Mouse (Mus musculus) bone marrow macrophage, adult 2 months (primary cell): ENCODE measurements around the gene Plscr3. TPM values are rescaled to one million over a fixed set of nuclear protein-coding genes. Genes with fewer than 3 reads are reported as not detected.

ENCODE experiments used
- H3K27ac ChIP-seq: 2 replicates; pipeline ENCODE4 v1.5.1; 2012; ENCODE audit warnings: low read depth, low read length; ENCODE audit not compliant: insufficient read depth
- H3K4me1 ChIP-seq: 2 replicates; pipeline ENCODE4 v1.6.1; 2012; ENCODE audit warnings: low read length; ENCODE audit not compliant: control insufficient read depth, insufficient read depth
- H3K4me3 ChIP-seq: 2 replicates; pipeline ENCODE4 v1.5.1; 2012; ENCODE audit warnings: mild to moderate bottlenecking, low read length, moderate library complexity; ENCODE audit not compliant: insufficient read depth
- CTCF ChIP-seq: IDR thresholded peaks from 2 replicates; pipeline ENCODE4 v1.5.1; 2012; ENCODE audit warnings: low read depth, mild to moderate bottlenecking, low read length, moderate library complexity
- POLR2A ChIP-seq: IDR thresholded peaks from 2 replicates; pipeline ENCODE4 v1.6.1; 2012; ENCODE audit warnings: mild to moderate bottlenecking, low read depth, low read length, borderline replicate concordance
- polyA plus RNA-seq: library from polyadenylated mRNA; stranded (reverse); fragments of >200 nt; gene quantifications from 2 replicates; pipeline ENCODE4 v1.2.4, GENCODE M21; 2012; ENCODE audit not compliant: missing spikeins, insufficient read depth, insufficient read length

Plscr3 gene
- polyA plus RNA-seq, 1 experiment = 68.1 TPM

DNA sequence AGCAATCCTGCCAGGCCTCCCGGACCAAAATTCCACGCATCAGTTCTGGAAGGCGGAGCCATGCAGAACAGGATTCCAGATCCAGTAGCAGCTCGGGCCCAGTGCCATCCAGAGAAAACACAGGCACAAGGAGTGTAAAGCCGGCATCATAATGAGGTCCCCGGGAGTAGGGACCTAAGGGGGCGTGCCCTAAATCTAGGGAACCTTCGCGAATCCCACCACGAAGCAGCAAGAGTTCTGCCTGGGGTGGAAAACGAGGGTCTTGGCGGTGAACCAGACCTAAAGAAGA lies 41.6 kb upstream of the Plscr3 start:
- TF ChIP-seq POLR2A (no peak), CTCF (no peak)
- Histone ChIP-seq H3K4me1 (peaks cover 3% of the 10 kb centered on the region; the same call in 1 of the 2 replicates), H3K27ac (no peak overlapping the region), H3K4me3 (no peak overlapping the region)

DNA sequence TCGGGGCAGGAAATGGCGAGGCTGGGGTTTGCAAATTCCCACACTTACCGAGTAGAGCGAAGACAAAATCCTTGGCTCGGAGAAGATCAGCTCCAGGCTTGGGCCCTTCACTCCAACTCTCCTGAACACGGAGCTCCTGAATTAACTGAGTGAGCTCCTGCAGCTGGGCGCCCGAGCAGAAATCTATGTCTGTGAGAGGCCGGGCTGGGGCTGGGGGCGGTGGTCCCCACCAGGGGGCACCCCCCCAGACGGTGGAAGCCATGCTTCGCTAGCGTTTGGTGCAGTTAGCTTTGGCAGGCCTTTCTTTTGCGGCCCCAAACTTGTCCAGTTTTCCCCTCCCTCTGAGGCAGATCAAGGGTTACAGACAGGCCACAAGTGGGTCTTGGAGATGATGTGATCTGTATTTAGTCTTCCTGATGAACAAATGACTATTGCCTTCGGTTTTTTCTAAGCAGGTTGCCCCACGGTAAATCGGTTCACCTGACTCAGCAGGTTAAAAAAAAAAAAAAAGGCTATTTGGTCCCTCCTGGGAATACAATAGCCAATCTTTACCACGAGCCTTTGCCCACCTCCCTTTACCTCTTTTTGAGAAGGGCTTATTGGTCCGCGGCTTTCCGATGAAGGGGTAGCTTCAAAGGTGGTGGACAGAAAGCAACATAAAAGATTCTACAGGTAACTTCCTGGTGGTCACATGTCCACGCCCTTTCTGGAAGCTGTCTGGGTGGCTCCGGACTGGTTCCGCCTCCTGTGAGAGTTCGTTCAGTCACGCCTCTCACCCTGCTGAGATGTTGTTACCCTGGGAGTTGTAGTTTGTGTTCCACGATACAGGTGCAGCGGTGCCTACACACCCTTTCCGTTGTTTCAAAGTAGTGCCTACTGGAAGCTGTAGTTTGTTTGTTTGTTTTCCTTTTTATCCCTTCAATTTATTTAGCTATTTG lies 40.9 kb upstream of the Plscr3 start, which contains the start of gene Tmem102:
Tmem102 (minus strand) TSS at position 653 of the 938 bp plus-strand sequence.
- Histone ChIP-seq H3K4me3 (no peak within 1 kb of the TSS), H3K27ac (no peak within 1 kb of the TSS), H3K4me1 (peaks cover 3% of the 10 kb centered on the region; the same call in 1 of the 2 replicates)
- TF ChIP-seq CTCF = no peak
- TF ChIP-seq POLR2A = no peak

DNA sequence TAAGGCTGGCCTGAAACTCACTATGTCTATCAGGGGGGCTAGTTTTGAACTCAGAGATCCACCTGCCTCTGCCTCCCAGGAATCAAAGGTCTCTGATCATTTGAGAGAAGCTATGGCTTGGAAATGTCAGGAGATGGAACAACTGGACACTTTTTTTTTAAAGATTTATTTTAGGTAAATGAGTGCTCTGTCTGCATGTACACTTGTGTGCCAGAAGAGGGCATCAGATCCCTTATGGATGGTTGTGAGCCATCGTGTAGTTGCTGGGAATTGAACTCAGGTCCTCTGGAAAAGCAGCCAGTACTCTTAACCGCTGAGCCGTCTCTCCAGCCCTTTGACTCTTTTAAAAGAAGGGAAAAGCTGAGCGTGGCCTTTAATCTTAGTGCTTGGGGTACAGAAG lies 39.8 kb upstream of the Plscr3 start:
- peaks cover 3% of the 10 kb centered on the region; the same call in 1 of the 2 replicates for H3K4me1 ChIP-seq
- TF ChIP-seq POLR2A = no peak
- no peak for TF ChIP-seq CTCF

DNA sequence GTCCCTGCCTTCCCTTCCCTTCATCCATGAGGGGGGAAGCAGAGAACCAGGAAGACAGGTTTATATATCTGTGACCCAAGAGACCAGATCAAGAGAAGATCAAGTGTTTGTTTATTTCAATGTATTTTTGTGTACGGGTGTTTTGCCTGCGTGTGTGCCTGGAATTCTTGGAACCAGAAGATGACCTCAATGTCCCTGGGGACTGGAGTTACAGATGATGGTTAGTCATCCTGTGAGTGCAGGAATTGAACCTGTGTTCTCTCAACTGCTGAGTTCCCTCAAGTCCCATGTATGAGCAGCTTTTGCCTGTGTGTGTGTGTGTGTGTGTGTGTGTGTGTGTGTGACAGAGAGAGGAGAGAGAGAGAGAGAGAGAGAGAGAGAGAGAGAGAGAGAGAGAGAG lies 38.5 kb upstream of the Plscr3 start:
- Histone ChIP-seq H3K27ac (no peak overlapping the region), H3K4me3 (no peak overlapping the region), H3K4me1 (peaks cover 3% of the 10 kb centered on the region; the same call in 1 of the 2 replicates)
- TF ChIP-seq CTCF = no peak
- TF ChIP-seq POLR2A = no peak

More for the DNA sequence above, 39.8 kb upstream of the Plscr3 start:
- Histone ChIP-seq H3K27ac (no peak overlapping the region), H3K4me3 (no peak overlapping the region)

DNA sequence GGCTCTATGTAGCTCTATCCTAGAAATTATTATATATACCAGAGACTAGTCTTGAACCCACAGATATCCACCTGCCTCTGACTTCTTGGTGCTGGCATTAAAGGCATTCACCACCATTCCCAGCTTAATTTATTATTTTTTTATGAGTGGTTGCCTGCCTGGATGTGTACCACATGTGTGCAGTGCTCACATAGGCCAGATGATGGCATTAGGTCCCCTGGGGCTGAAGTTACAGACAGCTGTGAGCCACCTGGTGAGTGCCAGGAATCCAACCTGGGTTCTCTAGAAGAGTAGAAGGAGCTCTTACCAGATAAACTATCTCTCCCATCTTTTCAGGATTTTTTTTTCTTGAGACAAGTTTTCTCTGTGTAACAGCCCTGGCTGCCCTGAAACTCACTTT lies 35.9 kb upstream of the Plscr3 start:
- TF ChIP-seq POLR2A (no peak), CTCF (no peak)
- H3K27ac ChIP-seq = no peak overlapping the region
- H3K4me1 ChIP-seq = no peaks in the 10 kb centered on the region
- H3K4me3 ChIP-seq = no peak overlapping the region

DNA sequence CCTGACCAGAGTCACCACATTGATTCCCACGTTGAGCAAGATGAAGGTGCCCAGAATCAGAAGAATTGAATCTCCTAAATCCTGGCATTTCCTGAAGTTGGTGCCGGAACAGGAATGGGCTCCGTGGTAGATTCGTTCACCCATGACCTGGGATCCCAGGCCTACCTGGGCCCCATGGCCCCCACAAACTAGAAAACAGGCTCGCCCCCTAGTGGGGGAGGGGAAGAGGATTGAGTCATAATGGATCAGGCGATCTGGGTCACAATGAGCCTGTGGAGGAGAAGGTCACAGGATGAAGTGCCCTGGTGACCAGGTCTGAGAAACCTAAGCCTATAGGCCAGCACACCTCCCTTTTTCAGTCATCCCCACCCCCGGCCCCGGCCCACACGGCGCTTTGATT lies 31.0 kb upstream of the Plscr3 start, which contains the start of gene Gm39566:
Gm39566 (minus strand) TSS at position 144 of the 400 bp plus-strand sequence.
- Histone ChIP-seq H3K27ac (no peak within 1 kb of the TSS), H3K4me1 (no peaks in the 10 kb centered on the region), H3K4me3 (no peak within 1 kb of the TSS)
- TF ChIP-seq POLR2A = no peak
- TF ChIP-seq CTCF = no peak

DNA sequence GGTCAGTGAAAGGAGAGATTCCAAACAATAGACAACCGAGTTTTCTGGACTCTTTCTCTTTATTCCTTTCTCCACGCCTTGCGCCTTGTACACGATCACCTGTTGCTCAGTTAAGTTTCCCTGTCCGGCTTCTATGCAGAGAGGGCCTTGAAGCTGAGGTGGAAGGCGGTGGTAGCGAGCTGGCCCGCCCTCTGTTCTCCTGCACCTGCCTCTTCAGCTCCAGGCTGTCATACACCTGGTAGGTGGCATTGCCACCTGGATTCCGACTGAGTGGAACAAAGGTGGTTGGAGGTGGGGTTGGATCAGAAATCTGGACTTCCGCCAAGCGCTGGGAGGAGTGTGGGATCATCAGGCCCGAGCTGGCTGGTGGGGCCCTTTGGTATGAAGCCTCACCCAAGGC lies 29.7 kb upstream of the Plscr3 start:
- H3K27ac ChIP-seq = no peak overlapping the region
- no peak for TF ChIP-seq CTCF
- TF ChIP-seq POLR2A = no peak
- H3K4me1 ChIP-seq = no peaks in the 10 kb centered on the region
- H3K4me3 ChIP-seq = no peak overlapping the region

DNA sequence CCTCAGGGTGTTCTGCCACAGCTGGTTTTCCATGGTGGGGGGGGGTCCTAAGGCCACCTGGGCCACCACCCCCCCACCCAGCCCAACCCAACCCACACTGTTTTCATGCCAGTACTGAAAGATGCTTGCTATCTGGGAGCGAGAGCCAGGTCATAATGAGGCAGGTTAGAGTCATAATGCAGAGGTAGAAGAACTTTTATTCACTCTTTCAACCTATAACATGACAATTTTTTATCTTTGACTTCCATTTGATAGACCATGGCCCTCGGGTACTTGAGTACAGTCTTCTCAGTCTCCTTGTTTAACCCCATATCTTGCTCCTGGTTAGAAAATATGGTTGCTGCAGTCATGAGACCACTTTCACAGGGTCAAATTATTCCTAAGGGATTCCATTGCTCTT lies 27.8 kb upstream of the Plscr3 start, which contains the start of gene Spem2:
Spem2 (minus strand) TSS at position 101 of the 400 bp plus-strand sequence.
- H3K4me1 ChIP-seq = no peaks in the 10 kb centered on the region
- H3K4me3 ChIP-seq = no peak within 1 kb of the TSS
- H3K27ac ChIP-seq = no peak within 1 kb of the TSS
- TF ChIP-seq CTCF (no peak), POLR2A (no peak)

DNA sequence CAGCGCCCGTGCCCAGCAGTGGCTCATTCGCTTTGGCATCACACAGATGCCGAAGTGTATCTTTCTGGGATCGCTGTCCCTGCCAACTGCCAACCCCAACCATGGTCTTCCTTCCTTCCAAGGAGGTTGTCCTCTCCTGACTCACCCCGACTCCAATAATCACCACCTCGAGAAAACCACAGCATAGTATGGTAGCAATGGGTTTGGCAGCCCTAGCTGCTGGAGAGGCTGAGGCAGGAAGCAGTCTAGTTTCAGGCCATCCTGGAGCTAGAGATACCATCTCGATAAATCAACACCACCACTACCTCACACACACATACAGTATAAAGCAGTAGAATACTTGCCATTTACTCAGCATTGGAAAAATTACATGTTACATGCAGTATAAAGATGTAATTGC lies 27.3 kb upstream of the Plscr3 start:
- Histone ChIP-seq H3K4me1 (no peaks in the 10 kb centered on the region), H3K27ac (no peak overlapping the region), H3K4me3 (no peak overlapping the region)
- TF ChIP-seq CTCF (no peak), POLR2A (no peak)

DNA sequence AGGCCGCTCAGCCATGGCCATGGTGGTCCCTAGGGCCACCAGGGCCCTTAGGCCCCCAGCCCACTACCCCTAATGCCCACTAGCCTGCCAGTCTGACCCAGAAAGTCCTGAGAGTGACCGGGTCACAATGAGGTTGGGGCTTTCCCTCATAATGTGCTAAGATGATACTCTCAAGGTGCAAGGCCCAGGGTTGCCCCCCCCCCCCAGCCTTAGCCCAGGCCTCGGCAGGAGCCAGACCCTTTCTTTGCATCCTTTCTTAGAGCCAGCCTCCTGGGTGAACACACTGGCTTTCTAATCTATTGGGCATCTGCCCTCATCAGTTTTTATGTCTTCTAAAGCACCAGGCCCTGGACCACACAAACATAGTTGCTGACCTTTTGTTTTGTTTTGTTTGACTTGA lies 24.1 kb upstream of the Plscr3 start, which contains the start of gene Spem1:
Spem1 (minus strand) TSS at position 101 of the 400 bp plus-strand sequence.
- Histone ChIP-seq H3K27ac (no peak within 1 kb of the TSS), H3K4me1 (no peaks in the 10 kb centered on the region), H3K4me3 (no peak within 1 kb of the TSS)
- TF ChIP-seq POLR2A (no peak), CTCF (no peak)

DNA sequence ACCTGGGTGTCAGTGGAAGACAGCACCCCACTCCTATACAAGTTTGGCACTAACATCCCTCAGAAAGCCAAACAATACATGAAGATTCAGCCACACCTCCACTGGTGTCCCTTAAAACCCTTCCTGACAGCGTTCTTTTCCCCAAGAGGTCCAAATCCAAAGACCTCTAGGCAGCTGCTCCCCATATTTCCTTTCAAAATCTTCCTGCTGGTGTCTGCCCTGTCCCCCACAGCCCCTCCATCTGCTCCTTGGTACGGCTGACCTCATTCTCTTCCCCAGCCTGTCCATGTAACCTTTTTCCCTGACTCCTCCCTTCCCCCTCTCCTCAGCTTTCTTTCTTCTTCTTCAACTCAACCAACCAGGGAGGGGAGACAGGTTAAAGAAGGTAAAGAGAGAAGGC lies 22.7 kb upstream of the Plscr3 start:
- H3K27ac ChIP-seq = no peak overlapping the region
- no peaks in the 10 kb centered on the region for H3K4me1 ChIP-seq
- no peak overlapping the region for H3K4me3 ChIP-seq
- no peak for TF ChIP-seq POLR2A
- TF ChIP-seq CTCF = no peak
